Mouse (Mus musculus) retina, postnatal 7 days (tissue): ENCODE measurements around the gene Rhox2h.
"Not testable (repeated sequence)": the region's sequence is repeated elsewhere in the genome, so short reads cannot be mapped to it uniquely, and the experiment has no call there.

Experiments
- DNase-seq: peaks from one replicate; pipeline ENCODE4 v3.0.0-alpha.2; 2012; ENCODE audit warnings: low read depth, low spot score

Gene Rhox2h

GRCm38 (mm10) chrX:37673177-37673576, at the start of gene Rhox2h:
Rhox2h (minus strand) TSS chrX:37673277.
- not testable (repeated sequence) for DNase-seq

- no peak for DNase-seq
Measured at GRCm38 (mm10) chrX:37701821-37702387, 28.8 kb upstream of the Rhox2h start.

- no peak for DNase-seq
Measured at GRCm38 (mm10) chrX:37692261-37692660, 19.2 kb upstream of the Rhox2h start.

GRCm38 (mm10) chrX:37683031-37683715, 10.1 kb upstream of the Rhox2h start:
- no peak for DNase-seq

- not testable (repeated sequence) for DNase-seq
Measured at GRCm38 (mm10) chrX:37668664-37669063, 4.4 kb downstream of the Rhox2h start, which contains the start of gene Rhox3h. Rhox3h (minus strand) TSS chrX:37668764.

- DNase-seq = not testable (repeated sequence)
Measured at GRCm38 (mm10) chrX:37651227-37651626, 21.9 kb downstream of the Rhox2h start, which contains the start of gene Rhox4g. Rhox4g (minus strand) TSS chrX:37651327.

GRCm38 (mm10) chrX:37643370-37643769, 29.7 kb downstream of the Rhox2h start, which contains the start of gene Rhox2g:
Rhox2g (minus strand) TSS chrX:37643470.
- DNase-seq = not testable (repeated sequence)

GRCm38 (mm10) chrX:37628512-37628911, 44.6 kb downstream of the Rhox2h start, which contains the start of gene Rhox3g:
Rhox3g (minus strand) TSS chrX:37628612.
- not testable (repeated sequence) for DNase-seq
